Mouse (Mus musculus) kidney, adult 18-20 months (tissue): ENCODE data around the gene Ggt6.
"Not testable (repeated sequence)": the region's sequence is repeated elsewhere in the genome, so short reads cannot be mapped to it uniquely, and the experiment has no call there.

ENCODE experiments used
- DNase-seq: peaks from one replicate; pipeline ENCODE4 v3.0.0; 2021

Gene Ggt6

GRCm38 (mm10) chr11:72440597-72440964 is 5.3 kb downstream of the Ggt6 start:
- DNase-seq = not testable (repeated sequence)

- peak; percentile 99 for DNase-seq
These were observed 5.8 kb downstream of the Ggt6 start, which contains the start of gene Mybbp1a for GRCm38 (mm10) chr11:72440965-72441664. Gene Mybbp1a, plus strand, starts transcription at chr11:72441355.

DNA sequence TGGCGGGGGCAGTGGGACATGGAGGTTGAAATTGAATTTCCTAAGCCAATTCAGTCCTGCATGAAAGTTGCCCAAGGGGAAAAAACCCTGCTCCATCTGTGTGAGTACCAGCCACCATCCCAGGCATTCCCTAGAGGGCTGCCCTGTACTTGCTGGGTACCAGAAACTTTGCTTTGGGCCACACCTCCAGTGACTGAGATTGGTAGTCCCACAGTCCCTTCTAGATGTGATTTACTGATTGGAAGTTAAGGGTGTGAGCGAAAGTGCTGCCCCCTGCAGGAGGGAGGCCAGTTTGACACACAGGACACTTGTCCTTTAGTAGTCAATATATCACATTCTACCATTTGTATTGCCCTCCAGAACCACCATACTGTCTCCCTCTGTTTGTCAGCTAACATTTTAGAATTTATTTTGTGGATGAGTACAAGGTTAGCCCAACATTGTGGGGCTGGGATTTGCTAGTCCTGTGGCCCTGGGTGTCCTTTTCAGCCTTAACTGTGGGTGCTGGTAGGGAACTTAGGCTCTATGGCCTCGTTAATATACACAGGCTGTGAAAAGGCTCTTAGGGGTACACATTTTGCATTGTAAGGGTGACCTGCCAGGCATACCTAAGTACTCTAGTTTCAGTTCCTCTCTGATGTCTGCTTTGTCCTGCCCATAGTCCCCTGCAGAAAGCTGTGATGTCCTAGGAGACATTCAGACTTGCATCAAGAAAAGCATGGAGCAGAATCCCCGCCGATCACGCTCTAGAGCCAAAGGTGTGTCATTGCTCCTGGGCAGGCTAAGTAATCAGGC is 11.2 kb downstream of the Ggt6 start:
- DNase-seq = peak; percentile 66

GRCm38 (mm10) chr11:72447475-72447874 is 12.1 kb downstream of the Ggt6 start:
- DNase-seq = no peak

DNA sequence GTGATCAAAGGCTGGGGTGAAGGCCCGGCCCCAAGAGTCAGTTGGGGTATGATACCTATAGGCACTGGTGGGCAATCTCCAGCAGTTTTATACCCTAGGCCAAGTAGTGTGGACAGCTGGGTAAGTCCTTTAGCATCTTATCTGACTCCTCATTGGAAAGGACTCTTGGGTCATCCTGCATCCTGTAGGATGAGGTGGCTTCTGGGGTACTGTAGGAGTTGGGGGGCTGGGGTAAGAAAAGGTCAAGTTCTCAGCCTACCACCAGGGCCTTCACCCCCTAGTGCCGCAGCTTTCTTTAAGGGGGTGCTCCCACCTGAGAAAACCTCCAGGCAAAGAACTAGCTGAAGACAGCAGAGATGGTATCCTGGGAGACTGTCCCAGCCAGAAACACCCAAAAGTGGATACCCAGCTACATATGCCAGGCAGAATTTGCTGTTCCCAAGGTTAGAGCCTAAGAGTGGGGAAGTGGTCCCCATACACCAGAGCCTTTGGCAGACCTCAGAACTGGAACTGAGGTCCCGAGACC is 16.9 kb downstream of the Ggt6 start:
- DNase-seq = no peak

- no peak for DNase-seq
These were observed 18.0 kb downstream of the Ggt6 start for GRCm38 (mm10) chr11:72453105-72453953.

DNA sequence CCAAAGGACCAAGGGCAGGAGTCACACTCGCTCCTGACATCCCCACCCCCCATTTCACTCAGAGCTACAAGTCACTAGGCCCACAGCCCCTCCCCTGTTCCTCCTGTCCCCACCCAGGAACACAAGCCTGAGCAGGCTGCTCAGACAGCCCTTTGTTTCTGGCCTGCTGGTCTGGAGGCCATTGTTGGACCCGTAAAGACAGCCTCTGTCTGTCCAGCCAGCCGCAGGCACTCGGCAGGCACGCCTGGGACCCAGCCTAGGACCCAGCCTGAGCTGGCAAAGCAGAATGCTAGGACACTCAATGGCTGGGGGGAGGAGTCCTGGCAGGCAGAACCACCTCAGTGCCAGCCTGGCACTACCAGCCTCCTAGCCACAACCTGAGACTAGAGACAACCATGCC is 20.4 kb downstream of the Ggt6 start:
- DNase-seq = no peak

DNA sequence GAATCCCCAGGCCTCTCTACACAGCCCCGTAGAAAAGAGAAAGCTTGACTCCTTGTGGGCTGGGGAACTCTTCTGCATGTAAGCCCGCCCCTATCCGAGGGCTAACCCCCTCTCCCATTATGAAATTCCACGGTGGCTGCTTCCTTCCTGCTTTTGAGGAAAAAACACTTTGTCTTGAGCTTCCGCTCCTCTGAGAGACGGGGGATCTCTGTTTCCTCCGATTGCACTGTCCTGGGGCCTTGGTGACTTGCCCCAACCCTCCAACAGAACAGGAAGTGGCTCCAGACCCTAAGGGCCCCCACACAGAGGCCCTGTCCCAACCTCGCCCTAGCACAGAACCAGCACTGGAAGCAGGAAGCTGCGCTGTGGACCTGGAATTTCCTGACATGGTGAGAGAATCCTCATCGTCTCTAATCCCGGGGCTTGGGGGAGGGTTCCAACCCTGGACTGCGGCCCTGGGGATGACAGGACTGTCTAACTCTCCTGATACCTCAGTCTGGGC is 22.7 kb downstream of the Ggt6 start:
- peak; percentile 50 for DNase-seq

- DNase-seq = no peak
These were observed 23.2 kb downstream of the Ggt6 start for GRCm38 (mm10) chr11:72458502-72458901.

- DNase-seq = no peak
These were observed 26.2 kb downstream of the Ggt6 start for GRCm38 (mm10) chr11:72461500-72461981.

- no peak for DNase-seq
These were observed 29.5 kb downstream of the Ggt6 start for GRCm38 (mm10) chr11:72464821-72465220.

GRCm38 (mm10) chr11:72465978-72466693 is 30.8 kb downstream of the Ggt6 start:
- no peak for DNase-seq

- DNase-seq = no peak
These were observed 31.6 kb downstream of the Ggt6 start for GRCm38 (mm10) chr11:72466694-72467507.

- no peak for DNase-seq
These were observed 33.2 kb downstream of the Ggt6 start for GRCm38 (mm10) chr11:72468525-72468924.

- DNase-seq = peak; percentile 75
These were observed 33.9 kb downstream of the Ggt6 start for GRCm38 (mm10) chr11:72469217-72469616.

- DNase-seq = no peak
These were observed 34.7 kb downstream of the Ggt6 start for GRCm38 (mm10) chr11:72470004-72470403.

- no peak for DNase-seq
These were observed 36.1 kb downstream of the Ggt6 start for GRCm38 (mm10) chr11:72471381-72471780.

DNA sequence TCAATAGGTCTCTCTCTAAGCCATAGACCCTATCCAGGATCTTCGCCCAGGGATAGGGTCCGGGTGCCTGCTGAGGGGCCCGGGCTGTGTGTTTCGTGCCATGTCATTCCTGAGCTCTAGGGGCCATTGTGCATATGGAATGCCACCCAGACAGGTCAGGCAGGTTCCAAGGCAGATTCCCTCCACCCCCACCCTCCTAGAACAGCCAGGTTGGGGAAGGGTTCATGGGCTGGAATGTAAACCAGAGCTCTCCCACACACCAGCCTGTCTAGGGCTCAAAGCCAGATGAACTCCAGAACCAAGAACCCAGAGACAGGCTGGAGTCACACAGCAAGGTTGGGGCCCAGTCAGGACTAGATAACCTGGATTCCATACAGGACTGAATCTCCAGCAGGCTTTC is 38.2 kb downstream of the Ggt6 start:
- DNase-seq = no peak

DNA sequence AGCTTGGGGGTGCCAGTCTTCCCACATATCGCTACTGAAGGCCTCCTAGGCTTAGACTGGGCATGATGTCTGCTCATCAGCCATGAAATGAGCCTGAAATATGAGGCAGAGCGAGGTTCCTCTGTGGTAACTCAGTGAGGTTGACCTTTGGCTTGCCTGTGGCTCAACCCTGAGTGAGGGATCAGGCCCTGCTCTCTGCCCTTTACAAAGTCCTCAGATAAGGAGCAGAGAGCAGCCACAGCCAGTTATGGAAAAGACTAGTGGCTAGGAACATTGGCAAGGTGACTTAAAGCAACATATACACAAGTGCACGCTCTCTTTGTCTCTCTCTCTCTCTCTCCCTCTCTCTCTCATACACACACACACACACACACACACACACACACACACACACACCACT is 39.6 kb downstream of the Ggt6 start:
- peak; percentile 40 for DNase-seq

- no peak for DNase-seq
These were observed 40.1 kb downstream of the Ggt6 start for GRCm38 (mm10) chr11:72475408-72475807.

DNA sequence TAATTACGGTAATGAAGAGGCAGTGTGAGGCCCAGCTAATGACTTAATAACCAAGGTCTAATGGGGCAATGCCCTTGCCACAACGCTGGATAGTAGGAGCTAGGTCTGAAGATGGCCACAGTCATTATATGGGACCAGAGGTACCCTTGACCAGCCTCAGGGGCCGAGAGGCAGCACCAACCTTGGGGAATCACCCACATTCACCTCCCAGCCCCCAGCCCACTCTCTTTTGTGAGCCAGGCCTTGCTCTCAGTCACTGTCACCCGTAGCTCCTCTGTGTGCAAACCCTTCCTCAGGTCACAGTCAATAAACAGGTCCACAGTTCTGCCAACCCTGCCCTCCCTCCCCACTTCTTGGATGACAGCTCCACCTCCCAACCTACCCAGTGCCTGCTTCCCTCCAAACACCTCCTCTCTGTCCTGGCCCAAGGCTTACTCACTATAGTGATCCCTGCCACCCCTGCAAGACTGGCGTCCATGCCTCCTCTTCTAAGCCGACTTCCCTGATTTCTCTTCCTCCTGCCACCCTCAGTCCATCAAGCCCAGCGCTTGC is 40.8 kb downstream of the Ggt6 start:
- no peak for DNase-seq
